Mouse (Mus musculus): Measurements from ENCODE around the gene Mif4gd. TPM values are rescaled to one million over a fixed set of nuclear protein-coding genes. Genes with fewer than 3 reads are reported as not detected.
A peak's percentile ranks its signal among the peaks of the same experiment; 100 is the strongest.

Gene Mif4gd
- total RNA-seq, 1 experiment from 2014 or later = 177 TPM

DNA sequence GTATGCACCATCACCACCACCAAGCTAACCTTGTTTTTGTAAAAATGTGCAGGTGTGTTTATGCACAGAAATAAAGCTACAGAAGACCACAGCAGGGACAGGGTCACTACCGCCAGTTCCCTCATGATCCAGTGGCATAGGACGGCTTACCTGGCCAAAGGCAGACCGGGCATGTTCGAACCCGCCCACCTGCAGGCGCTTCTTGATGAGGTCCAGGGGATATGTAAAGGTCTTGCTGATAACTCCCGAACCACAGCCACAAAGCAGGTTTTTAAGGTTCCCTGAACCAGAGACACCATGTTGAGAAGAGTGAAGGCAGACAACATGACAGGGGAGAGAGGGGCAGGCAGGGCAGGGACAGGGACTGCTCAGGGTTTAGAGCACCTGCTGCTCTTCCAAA, 3.6 kb upstream of the Mif4gd start:
- no peak for ATAC-seq (ENCODE audit: extremely low read depth, insufficient number of reproducible peaks, low FRiP score, poor library complexity, severe bottlenecking)

DNA sequence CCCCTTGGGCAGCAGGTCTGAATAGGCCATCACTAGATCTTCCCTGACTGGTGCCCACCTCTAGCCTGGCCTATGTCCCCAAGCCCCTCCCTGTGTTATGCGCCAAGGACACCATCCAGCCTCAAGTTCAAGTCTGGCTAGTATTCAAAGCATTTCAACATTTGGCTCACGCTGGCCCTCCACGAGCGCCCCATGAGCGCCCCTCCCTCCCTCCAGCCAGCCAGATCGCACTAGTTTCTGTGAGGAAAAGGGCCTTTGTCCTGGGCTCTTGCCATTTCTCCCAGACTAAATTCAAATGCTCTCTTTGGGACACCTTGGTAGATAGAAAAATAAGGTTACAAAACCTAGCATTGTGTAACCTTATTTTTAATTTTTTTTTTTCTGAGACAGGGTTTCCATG, 3.1 kb upstream of the Mif4gd start:
- no peak for ATAC-seq (ENCODE audit: extremely low read depth, insufficient number of reproducible peaks, low FRiP score, poor library complexity, severe bottlenecking)

DNA sequence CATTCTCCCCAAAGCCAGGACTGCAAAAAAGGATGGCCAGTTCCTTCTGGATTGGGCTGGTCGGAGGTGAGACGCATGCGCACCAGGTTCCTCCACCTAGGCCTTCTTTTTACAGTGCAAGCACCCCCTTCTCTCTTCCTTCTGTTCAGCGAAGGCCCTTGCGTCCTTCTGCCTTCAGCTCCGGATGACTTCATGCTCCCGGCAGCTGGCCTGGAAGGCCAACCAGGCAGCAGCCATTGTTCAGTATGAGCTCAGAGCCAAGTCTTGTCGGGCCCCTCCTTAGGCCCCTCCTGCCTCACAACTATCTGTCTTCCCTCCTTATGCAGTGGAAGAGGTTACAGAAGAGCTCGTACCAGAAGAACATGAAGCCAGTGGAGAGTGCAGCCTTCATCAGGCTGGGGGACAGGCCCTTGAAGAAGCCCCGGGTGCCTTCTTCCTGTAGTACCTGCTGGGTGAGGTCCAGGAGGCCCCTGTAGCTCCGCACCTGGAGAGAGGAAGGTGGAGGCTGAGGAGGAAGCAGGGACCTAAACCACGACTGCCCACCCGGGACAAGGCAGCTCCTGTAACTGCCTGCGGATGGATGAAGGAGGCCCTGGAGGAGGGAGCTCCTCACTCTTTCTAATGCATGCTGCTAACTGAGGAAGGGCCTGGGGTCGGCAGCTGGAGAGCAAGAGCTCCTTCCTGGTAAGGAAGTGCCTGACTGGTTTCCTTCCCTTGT, 2.5 kb upstream of the Mif4gd start:
- no peak for ATAC-seq (ENCODE audit: extremely low read depth, insufficient number of reproducible peaks, low FRiP score, poor library complexity, severe bottlenecking)

DNA sequence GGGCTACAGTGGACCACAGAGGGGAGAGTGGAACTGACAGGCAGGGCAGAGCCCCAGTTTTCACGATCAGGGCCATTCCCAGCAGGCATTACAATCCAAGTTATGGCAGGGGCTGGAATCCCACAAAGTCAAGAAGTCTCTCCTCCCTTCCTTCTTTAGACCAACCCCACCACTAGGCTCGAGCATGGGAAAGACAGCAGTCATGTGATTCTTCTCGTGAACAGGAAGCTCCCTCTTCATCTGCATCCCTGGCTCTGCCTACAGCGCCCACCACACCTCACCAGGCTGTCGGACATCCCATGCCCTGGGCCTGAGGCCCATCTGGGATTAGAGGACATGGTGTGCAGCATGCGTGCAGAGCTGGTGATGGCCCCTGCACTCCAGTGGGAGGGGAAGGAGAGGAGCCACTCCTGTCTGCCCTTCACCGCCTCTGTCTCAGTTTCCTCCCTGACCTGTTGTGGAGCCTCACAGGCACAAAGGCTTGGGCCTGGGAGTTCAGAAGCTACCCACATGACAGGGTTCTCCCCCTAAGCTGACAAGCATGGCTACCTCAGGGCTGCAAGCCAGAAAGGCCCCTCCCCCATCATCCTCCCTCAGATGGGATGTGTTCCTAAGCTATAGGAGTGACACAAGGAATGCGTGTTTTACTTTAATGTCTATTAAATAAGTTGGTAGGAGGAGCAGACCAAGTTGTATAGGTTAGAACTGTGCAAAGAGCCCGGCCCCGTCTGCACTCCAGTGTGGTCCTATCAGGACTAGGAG, 1.8 kb upstream of the Mif4gd start:
- ATAC-seq (ENCODE audit: extremely low read depth, insufficient number of reproducible peaks, low FRiP score, poor library complexity, severe bottlenecking) = no peak

DNA sequence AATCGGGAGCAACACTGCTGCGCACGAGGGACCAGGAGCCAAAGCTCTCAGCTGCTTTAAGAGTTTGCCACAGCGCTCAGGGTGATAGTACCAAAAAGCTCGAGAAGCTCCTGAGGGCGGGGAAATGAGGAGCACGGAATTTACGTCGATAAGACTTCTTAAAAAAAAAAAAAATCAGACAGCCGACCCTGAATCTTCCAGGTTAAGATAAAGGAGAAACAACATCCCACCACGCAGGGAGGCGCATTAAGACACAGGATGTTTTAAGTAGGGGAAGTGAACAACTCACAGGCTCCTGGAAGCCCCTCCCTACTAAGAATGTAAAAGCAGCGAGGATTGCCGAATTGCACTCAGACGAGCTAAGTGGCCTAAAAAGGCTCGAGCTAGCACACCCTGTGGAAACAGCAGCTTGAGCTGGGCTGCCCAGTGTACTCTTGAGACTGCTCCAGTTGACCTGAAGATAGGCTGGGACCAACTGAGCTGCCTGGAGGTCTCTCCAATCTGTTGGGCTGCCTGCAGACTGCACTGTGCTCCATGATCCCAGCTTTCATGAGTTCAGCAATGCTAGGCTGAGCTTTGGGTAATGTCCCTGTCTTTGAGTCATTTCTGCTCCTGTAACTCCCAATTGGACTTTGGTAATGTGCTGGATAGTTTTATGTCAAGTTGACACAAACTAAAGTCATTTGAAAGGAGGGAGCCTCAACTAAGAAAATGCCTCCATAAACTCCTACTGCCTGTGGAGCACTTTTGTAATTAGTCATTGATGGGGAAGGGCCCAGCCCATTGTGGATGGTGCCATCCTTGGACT, 573 bp upstream of the Mif4gd start:
- ATAC-seq (ENCODE audit: extremely low read depth, insufficient number of reproducible peaks, low FRiP score, poor library complexity, severe bottlenecking) = 0 out of 2 replicates have a peak, but pooled peaks have one; percentile 10

DNA sequence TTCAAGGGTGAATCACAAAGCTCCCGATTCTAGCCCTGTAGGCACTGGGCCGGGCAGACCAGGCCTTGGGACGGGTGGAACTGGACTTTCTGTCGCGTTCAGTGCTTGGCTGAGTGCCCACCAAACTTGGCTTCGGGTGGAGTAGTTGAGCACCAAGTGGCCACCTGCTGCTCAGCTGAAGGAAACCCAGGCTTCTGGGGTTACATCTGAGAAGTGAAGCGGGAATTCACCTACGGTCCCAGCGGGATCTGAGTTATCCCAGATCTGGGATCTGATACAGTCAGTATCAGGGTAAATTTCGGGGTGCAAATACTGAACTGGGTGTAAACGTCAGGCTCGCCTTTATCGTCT, 735 bp downstream of the Mif4gd start:
- no peak for ATAC-seq (ENCODE audit: extremely low read depth, insufficient number of reproducible peaks, low FRiP score, poor library complexity, severe bottlenecking)

DNA sequence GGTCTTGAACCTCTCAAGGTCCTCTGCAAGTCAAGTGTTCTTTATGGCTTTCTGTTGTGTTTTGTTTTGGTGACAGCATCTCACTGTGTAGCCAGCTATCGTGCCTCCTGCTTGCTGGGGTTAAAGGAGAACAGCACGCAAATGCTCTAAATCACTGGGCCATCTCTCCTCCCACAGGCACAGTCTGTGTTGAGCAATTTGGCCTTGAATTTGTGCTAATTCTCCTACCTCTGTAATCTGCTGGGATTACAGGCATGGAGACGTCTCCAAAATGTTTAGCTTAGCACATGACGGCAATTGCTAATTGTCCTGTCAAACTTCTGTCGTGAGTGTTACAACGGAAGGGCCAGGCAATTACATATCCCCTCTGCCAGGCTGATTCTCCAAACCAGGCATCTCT, 1.6 kb downstream of the Mif4gd start:
- ATAC-seq (ENCODE audit: extremely low read depth, insufficient number of reproducible peaks, low FRiP score, poor library complexity, severe bottlenecking) = no peak

DNA sequence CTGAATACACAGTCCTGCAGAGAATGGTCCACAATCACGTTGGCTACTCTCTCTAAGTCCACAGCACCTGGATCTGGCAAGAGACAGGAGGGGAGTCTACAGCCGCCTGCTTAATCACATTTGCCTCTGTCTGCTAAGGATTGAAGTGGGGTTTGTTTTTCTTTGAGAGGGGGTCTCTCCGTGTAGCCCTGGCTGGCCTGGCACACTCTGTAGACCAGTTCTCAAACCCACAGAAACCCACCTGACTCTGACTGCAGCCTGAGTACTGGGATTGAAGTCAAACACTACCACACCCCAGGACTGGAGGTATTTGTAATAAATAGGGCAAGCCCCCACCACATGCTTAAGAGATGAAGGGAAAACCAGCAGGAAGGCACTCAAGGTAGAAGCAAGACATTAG, 3.2 kb downstream of the Mif4gd start:
- ATAC-seq (ENCODE audit: extremely low read depth, insufficient number of reproducible peaks, low FRiP score, poor library complexity, severe bottlenecking) = no peak

DNA sequence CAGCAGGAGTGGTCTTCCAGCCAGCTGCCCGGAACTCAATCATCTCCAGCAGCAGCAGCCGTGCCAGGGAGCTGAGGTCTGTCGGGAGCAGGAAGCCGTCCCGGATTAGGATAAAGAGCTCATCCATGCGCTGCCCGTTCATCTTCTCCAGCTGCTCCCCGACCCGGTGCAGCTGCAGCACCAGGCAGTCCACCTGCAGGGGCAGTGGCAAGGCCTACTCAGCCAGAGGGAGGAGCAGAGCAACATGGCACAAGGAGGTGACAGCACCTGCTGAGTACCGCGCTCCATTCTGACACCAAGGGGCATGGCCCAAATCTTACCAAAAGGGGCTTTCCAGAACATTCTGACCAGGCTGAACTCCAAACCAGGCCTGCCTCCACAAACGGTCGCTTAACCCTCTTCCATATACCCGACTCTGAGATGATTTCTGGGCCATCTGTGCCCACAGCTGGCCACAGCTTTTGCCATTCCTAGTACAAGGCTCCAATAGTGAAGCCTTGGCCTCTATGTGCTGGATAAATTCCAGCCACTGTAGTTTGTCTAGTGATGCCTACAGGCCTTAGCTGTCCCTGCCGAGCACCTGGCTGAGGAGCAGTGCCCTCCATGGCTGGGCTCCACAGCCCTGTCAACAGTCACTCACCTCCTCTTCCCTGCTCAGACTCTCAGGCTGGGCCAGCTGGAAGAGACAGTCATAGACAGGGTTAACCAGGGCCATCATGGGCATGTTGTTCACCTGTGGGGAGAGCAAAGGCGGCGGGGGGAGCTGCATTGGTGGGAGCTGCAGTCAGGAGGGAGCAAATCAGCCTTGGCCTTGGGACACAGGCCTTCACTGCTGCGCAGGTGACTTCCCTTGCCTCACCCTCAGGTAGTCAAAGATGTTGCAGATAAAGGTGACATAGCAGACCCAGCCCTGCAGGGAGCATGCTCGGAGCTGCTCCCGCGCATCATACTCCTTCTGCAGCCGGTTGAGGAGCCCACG, 4.1 kb downstream of the Mif4gd start:
- ATAC-seq (ENCODE audit: extremely low read depth, insufficient number of reproducible peaks, low FRiP score, poor library complexity, severe bottlenecking) = no peak

DNA sequence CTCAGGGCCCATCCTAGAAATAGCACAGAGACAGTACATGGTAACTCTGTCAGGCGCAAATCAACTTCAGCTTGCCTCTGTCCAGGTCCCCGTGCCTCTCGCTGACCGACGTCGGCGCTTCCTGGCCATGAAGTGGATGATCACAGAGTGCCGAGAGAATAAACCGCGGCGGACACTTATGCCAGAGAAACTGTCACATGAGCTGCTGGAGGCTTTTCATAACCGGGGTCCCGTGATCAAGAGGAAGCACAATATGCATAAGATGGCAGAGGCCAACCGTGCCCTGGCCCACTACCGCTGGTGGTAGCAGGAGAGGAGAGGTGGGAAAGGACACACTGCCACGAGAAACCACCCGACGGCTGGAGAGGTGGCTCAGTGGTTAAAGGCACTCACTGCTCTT, 6.0 kb downstream of the Mif4gd start:
- no peak for ATAC-seq (ENCODE audit: extremely low read depth, insufficient number of reproducible peaks, low FRiP score, poor library complexity, severe bottlenecking)

DNA sequence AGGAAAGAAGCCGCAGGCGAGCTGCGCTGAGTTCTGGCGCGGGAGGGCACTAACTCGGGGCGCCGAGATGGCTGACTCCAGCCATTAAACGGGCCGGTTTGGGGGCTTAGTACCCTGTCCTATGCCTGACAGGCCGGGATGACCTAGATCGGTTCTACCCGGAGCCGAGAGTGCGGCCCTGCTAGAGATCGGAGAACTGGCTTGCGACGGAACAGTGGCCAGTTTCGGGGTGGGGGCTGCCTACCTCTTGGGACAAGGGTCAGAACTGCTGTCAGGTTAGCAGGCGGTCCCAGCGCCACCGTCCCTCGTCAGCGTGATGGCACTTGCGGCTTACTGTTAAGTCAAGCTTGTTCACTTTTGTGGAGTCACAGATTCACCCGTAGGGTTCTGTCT, 8.5 kb downstream of the Mif4gd start:
- no peak for ATAC-seq (ENCODE audit: extremely low read depth, insufficient number of reproducible peaks, low FRiP score, poor library complexity, severe bottlenecking)

DNA sequence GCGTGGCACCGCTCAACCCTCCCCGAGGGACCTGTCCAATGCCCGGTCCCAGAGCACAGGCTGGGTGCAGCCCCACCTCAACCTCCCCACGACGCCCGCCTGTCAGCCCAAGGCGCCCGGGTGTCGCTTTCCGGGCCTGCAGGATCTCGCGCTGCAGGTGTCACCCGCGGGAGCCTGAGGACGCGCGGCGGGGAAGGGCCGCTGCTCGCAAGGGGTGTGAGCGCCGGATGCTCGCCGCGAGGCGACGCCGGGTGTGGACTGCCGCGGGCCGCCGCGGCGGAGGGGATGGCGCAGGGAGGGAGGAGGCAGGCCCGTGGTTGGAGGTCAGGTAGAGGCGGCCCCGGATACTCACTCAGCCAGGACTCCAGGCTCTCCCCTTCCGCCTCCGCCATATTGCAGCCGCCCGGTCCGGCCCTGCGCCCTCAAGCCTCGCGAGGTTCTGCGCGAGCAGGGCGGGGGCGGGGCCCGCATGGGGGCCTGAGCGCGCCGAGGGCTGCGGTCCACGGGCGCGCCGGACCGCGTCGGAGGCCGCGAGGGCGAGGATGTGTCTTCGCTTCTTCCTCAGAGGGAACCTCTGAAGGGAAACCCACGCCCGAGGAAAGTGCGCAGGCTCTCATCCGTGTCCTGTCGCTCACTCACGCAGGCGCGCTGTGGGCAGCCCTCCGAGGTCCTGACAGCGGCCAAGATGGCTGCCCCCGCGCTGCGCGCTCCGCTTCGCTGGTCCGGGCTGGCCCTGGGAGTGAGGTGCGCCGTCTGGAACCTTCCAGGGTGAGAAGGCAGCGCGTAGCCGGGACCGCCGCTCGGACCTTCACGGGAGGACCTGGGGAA, 9.1 kb downstream of the Mif4gd start, which contains the start of the genes Mrps7 and Gga3:
Mrps7 (plus strand) TSS at position 450 of the 828 bp plus-strand sequence.
Gga3 (minus strand) TSS at position 576 of the 828 bp plus-strand sequence.
- ATAC-seq (ENCODE audit: extremely low read depth, insufficient number of reproducible peaks, low FRiP score, poor library complexity, severe bottlenecking) = peak; percentile 93

DNA sequence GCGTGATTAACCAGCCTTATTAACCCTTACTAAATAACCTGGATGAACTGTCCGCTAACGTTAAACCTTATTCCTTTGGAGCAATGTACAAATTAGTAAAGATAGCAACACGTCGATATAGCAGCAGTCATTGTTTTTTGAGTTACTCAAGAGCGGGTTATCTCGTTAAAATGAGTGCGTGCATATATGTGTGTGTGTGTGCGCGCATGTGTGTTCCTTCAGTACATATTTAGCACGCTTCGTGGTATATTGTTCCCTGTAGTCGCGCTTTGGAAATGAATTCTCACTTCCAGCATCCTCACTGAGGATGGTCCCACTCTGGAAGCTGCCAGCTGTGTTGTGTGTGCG, 9.7 kb downstream of the Mif4gd start:
- no peak for ATAC-seq (ENCODE audit: extremely low read depth, insufficient number of reproducible peaks, low FRiP score, poor library complexity, severe bottlenecking)

DNA sequence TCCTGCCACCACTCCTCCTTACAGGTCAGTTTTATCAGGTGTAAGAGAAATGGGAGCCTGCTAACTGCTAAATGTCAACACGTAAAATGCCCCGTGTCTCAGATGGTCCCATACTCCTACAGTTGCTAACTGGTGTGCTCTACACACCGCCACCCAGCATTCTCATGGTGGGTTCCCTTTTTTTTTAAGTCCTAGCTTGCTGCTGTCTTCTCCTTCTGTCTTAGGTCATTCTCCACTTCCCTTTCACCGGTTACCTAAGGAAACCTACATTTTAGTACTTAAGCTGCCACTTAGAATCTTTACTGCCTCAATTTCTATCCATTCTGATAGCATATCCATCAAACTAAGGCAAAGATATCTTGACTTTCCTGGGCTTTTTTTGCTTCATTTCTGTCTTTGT, 11.6 kb downstream of the Mif4gd start:
- ATAC-seq (ENCODE audit: extremely low read depth, insufficient number of reproducible peaks, low FRiP score, poor library complexity, severe bottlenecking) = no peak

DNA sequence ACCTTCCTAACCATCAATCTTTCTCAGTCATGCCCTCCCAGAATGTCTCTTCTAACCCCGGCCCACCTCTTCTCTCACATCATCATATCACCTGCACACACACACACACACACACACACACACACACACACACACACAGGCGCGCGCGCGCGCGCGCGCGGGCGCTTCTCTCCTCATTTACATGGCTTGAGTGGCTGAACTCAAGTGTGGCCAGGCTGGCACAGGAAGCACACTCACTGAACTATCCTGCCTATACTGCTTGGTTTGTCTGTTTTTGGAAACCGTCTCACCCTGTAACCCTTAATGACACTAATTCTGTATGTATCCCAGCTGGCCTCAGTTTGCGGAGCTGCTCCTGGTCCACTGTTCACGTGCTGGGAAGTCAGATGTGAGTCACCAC, 12.0 kb downstream of the Mif4gd start:
- ATAC-seq (ENCODE audit: extremely low read depth, insufficient number of reproducible peaks, low FRiP score, poor library complexity, severe bottlenecking) = no peak

DNA sequence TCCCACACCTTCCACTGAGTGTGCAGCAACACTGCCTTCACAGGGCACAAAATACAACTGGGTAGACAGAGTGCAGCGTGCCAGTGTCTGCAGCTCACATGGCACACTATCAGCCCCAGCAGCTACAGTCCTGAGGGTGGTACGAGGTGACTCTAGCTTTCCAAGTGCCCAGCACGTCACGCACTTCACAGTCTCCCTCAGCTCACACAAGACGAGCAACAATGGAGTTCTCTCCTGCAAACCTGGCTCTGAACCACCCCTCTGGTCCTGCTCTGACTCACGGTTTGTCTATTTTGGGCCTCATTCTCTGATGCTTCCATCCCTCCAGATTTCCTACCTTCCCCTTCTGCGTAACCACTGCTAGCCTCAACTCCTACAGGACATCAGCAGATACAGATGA, 13.0 kb downstream of the Mif4gd start:
- ATAC-seq (ENCODE audit: extremely low read depth, insufficient number of reproducible peaks, low FRiP score, poor library complexity, severe bottlenecking) = no peak

DNA sequence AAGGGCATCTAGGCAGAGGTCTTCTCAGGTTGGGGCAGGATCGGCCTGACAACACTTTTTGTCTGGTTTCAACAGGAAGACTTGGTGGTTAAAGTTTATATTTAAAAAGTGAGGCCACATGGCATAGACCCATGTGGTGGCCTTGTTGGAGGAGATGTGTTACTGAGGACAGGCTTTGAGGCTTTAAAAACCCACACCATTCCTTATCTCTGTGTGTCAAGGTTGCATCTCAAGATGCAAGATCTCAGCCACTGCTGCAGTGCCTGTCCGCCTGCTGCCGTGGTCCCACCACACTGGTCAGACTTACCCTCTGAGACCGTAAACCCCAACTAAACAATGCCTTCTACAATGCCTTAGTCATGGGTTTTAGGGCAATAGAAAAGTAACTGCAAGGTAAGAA, 14.5 kb downstream of the Mif4gd start:
- ATAC-seq (ENCODE audit: extremely low read depth, insufficient number of reproducible peaks, low FRiP score, poor library complexity, severe bottlenecking) = no peak

DNA sequence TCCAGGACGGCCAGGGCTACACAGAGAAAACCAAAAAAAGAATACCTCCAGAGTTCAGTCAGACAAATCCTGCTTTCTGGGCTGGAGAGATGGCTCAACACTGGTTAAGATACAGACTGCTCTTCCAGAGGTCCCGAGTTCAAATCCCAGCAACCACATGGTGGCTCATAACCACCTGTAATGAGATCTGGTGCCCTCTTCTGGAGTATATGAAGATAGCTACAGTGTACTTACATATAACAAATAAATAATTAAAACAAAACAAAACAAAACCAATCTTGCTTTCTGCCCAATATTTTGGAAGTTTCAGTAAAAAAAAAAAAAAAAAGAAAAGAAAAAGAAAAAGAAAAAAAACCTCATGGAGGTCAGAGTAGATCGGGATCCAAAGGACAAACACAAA, 17.6 kb downstream of the Mif4gd start:
- ATAC-seq (ENCODE audit: extremely low read depth, insufficient number of reproducible peaks, low FRiP score, poor library complexity, severe bottlenecking) = no peak
